Mouse (Mus musculus) thymus, adult 2 months (tissue): Measurements from ENCODE around the gene Lyz2. TPM values are rescaled to one million over a fixed set of nuclear protein-coding genes. Genes with fewer than 3 reads are reported as not detected.
"Not testable (repeated sequence)": the region's sequence is repeated elsewhere in the genome, so short reads cannot be mapped to it uniquely, and the experiment has no call there.

Source experiments
- DNase-seq: peaks from one replicate; pipeline ENCODE4 v3.0.0; 2021
- H3K27ac ChIP-seq: fragments of 200-500 bp; 2 replicates; pipeline ENCODE4 v1.5.1; 2012; ENCODE audit warnings: low read length, control low read depth; ENCODE audit not compliant: control insufficient read depth, insufficient read depth
- H3K27me3 ChIP-seq: fragments of 200-500 bp; 2 replicates; pipeline ENCODE4 v1.6.1; 2012; ENCODE audit warnings: mild to moderate bottlenecking, low read length, moderate library complexity, mixed read lengths; ENCODE audit not compliant: control insufficient read depth, insufficient read depth
- H3K36me3 ChIP-seq: fragments of 200-500 bp; 2 replicates; pipeline ENCODE4 v1.6.1; 2012; ENCODE audit warnings: mild to moderate bottlenecking, low read length, moderate library complexity; ENCODE audit not compliant: control insufficient read depth, insufficient read depth
- H3K4me1 ChIP-seq: fragments of 200-500 bp; replicated peaks from 2 replicates; pipeline ENCODE4 v1.6.1; 2012; ENCODE audit warnings: low read length; ENCODE audit not compliant: control insufficient read depth, insufficient read depth
- H3K4me3 ChIP-seq: fragments of 200-500 bp; 2 replicates; pipeline ENCODE4 v1.5.1; 2012; ENCODE audit warnings: mild to moderate bottlenecking, low read length, control low read depth, moderate library complexity; ENCODE audit not compliant: control insufficient read depth, insufficient read depth
- CTCF ChIP-seq: fragments of 200-500 bp; IDR thresholded peaks from 2 replicates; pipeline ENCODE4 v1.5.1; 2012; ENCODE audit warnings: mild to moderate bottlenecking, control low read depth, low read length, moderate library complexity, borderline replicate concordance; ENCODE audit not compliant: control insufficient read depth, poor library complexity, insufficient read depth; ENCODE audit errors: extremely low read depth
- POLR2A ChIP-seq: fragments of 200-500 bp; IDR thresholded peaks from 2 replicates; pipeline ENCODE4 v1.6.1; 2012; ENCODE audit warnings: mild to moderate bottlenecking, low read length, control low read depth, moderate library complexity; ENCODE audit not compliant: control insufficient read depth, poor library complexity, insufficient read depth; ENCODE audit errors: extremely low read depth
- WGBS: fragments of 180-500 bp; shearing (Covaris S2); methylation state at CpG from one replicate; pipeline ENCODE4 v1.1.7; 2018; 5-methylcytosine and 5-hydroxymethylcytosine counted together
- polyA plus RNA-seq: library from polyadenylated mRNA; depleted of rRNA; stranded (reverse); fragments of >200 nt; gene quantifications from 2 replicates; pipeline ENCODE4 v1.2.3, GENCODE M21; 2012

The Lyz2 gene
- polyA plus RNA-seq, 1 experiment: 482 TPM

DNA sequence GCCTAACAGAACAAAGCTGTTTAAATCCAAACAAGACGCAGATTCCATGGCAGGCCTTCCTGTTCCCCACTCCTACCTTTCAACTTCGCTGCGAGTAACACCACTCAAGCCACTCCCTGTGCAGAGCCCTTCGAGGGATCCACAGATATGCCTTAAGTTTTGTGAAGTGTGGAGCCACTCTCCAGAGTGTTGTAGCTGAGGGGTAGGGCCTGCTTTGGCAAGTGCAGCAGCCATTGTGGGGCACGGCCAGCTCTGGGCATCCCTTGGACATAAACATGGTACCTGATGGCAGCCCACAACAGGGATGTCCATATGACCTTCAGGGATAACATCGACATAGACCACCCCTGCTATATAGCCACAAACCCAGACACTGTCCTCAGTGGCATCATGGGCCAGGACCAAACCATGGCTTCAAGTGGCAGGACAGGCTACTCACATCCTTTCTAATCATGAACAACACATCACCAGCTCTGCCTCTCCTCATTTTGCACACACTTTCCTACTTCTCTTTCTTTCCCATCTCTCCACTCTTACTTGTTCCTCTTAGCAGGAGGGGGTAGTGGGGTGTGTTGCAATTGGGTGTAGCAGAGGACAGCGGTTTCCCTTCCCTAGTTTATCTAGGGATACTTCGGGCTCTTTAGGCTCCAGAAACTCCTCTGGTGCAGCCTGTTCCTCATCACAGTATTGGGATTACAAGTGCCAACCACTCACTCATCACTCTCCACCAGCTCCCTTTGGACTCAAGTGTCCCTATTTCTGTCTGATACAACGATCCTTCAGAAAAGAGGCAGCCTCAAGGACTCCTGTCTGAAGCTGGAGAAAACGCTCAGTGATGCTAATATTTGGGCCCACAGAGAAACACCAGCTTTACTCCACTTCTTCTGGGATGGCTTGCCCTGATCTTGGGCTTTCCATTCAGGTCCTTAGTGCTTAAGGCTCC, 2.7 kb upstream of the Lyz2 start:
- TF ChIP-seq CTCF (no peak), POLR2A (no peak)
- Histone ChIP-seq H3K27me3 (no peaks in the 10 kb centered on the region), H3K4me1 (no peaks in the 10 kb centered on the region), H3K27ac (no peak overlapping the region), H3K36me3 (no peaks in the 10 kb centered on the region), H3K4me3 (no peak overlapping the region)
- no peak for DNase-seq
- 93% methylated on average over 10 of the region's 10 CpGs for WGBS

GRCm38 (mm10) chr10:117283871-117284577, 1.9 kb upstream of the Lyz2 start:
- Histone ChIP-seq H3K27me3 (no peaks in the 10 kb centered on the region), H3K36me3 (no peaks in the 10 kb centered on the region), H3K27ac (no peak overlapping the region), H3K4me3 (no peak overlapping the region), H3K4me1 (no peaks in the 10 kb centered on the region)
- no peak for TF ChIP-seq POLR2A
- no peak for TF ChIP-seq CTCF
- DNase-seq: no peak
- 93% methylated on average over 7 of the region's 7 CpGs for WGBS

DNA sequence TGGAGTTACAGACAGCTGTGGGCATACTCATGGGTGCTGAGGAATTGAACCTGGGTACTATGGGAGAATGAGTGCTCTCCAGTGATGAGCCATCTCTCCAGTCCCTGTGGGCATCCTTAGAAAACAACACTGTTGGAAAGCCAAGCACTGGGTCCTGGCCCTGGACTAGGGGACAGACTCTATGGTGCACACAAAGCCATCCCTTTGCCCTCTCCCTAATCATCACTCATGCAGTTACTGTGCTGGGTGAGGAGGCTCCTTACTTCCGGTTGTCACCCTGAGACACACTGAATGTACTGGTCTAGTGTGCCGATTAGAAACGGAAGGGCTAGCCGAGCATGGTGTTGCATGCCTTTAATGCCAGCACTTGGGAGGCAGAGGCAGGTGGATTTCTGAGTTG, 1.1 kb upstream of the Lyz2 start:
- not testable (repeated sequence) for H3K4me3 ChIP-seq, DNase-seq, H3K27ac ChIP-seq, H3K27me3 ChIP-seq, H3K4me1 ChIP-seq, H3K36me3 ChIP-seq
- WGBS: 93% methylated on average over 4 of the region's 4 CpGs

- TF ChIP-seq POLR2A (no peak), CTCF (no peak)
- H3K4me3 ChIP-seq: no peak overlapping the region
- no peaks in the 10 kb centered on the region for H3K36me3 ChIP-seq
- no peaks in the 10 kb centered on the region for H3K27me3 ChIP-seq
- 85% methylated on average over 2 of the region's 2 CpGs for WGBS
- H3K27ac ChIP-seq: no peak overlapping the region
- H3K4me1 ChIP-seq: no peaks in the 10 kb centered on the region
- no peak for DNase-seq
These were observed 430 bp upstream of the Lyz2 start for GRCm38 (mm10) chr10:117282551-117282950.

DNA sequence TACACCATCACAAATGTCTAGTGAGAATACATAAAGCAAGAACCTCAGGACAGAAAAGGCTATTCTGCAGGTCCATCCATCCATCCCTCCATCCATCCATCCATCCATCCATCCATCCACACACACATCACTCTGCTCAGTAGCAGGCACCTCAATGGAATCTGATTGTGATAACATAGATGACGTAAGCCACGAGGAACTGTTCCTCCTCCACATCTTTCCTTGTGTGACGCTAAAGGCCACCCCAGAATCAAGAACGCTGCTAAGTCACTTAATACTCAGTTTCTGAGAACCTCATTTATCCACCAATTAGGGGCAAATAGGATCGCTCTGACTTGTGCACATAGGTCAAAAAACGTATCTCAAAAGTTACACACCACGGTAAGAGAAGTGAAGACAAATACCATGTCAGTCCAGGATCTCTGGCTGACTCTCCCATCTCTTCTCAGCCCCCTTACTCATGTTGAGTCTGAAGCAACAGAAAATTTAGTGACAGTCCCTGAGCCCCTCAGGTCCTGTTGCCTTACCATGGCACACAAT, 670 bp downstream of the Lyz2 start:
- Histone ChIP-seq H3K4me1 (no peaks in the 10 kb centered on the region), H3K36me3 (no peaks in the 10 kb centered on the region), H3K4me3 (no peak overlapping the region), H3K27me3 (no peaks in the 10 kb centered on the region), H3K27ac (no peak overlapping the region)
- no peak for TF ChIP-seq POLR2A
- TF ChIP-seq CTCF: no peak
- DNase-seq: no peak
- 74% methylated on average over 7 of the region's 7 CpGs for WGBS

- Histone ChIP-seq H3K4me1 (no peaks in the 10 kb centered on the region), H3K4me3 (no peak overlapping the region), H3K27ac (no peak overlapping the region), H3K27me3 (no peaks in the 10 kb centered on the region), H3K36me3 (no peaks in the 10 kb centered on the region)
- WGBS: 72% methylated on average over 1 of the region's 1 CpGs
- DNase-seq: peak; percentile 25
- TF ChIP-seq CTCF: no peak
- no peak for TF ChIP-seq POLR2A
These were observed 2.1 kb downstream of the Lyz2 start for GRCm38 (mm10) chr10:117280000-117280399.

GRCm38 (mm10) chr10:117278510-117278909, 3.6 kb downstream of the Lyz2 start:
- H3K4me3 ChIP-seq, H3K36me3 ChIP-seq, H3K4me1 ChIP-seq, DNase-seq, H3K27ac ChIP-seq, H3K27me3 ChIP-seq: not testable (repeated sequence)
- 76% methylated on average over 2 of the region's 2 CpGs for WGBS

DNA sequence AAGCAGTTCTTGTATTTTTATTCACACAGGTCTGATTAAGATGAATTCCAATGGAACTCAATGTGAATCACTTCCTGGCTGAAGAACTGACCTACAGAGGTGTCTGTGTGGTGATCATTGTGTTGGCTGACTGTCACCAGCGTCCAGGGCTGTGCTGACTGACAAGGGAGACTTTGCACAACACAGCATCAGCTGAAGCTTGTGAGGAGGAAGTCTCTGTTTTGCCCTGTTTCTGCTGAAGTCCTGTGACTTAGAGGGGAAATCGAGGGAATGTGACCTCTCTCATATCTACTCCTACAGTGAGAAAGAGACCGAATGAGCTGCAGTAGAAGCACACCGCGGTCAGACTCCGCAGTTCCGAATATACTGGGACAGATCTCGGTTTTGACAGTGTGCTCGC, 4.3 kb downstream of the Lyz2 start:
- not testable (repeated sequence) for H3K27ac ChIP-seq, H3K27me3 ChIP-seq, H3K36me3 ChIP-seq, DNase-seq, H3K4me1 ChIP-seq, H3K4me3 ChIP-seq
- WGBS: 91% methylated on average over 9 of the region's 9 CpGs
